Mouse (Mus musculus) adrenal gland, adult 8-10 months (tissue): ENCODE measurements around the gene Prg3. TPM values are rescaled to one million over a fixed set of nuclear protein-coding genes. Genes with fewer than 3 reads are reported as not detected.

Source experiments
- total RNA-seq, 4 experiments: library from RNA; stranded (reverse); gene quantifications; 2 replicates each; pipeline ENCODE4 v1.2.4; 2022

Prg3 gene
- total RNA-seq, 4 experiments from 2014 or later: not detected

Other genes with a start within 250 kb of the Prg3 start
- 1 to 10 TPM; 1.7 to 4.3 (median 2.8) TPM for gene Gm19426, start 244.6 kb upstream of the Prg3 start, total RNA-seq
- 100 to 1,000 TPM in 1 of 4 experiments, 10 to 100 TPM in 3; 80.5 to 116 (median 91.7) TPM for gene Serping1, start 212.8 kb upstream of the Prg3 start, total RNA-seq
- gene Ube2l6, start 189.4 kb upstream of the Prg3 start, total RNA-seq: 10 to 100 TPM; 13.3 to 20.7 (median 15.2) TPM
- gene Smtnl1, start 165.6 kb upstream of the Prg3 start, total RNA-seq: not detected
- 10 to 100 TPM; 28.2 to 43.5 (median 39.5) TPM for gene Timm10, start 161.2 kb upstream of the Prg3 start, total RNA-seq
- gene Slc43a1, start 149.4 kb upstream of the Prg3 start, total RNA-seq: 1 to 10 TPM; 3.0 to 7.5 (median 5.5) TPM
- gene Rtn4rl2, start 101.5 kb upstream of the Prg3 start, total RNA-seq: 1 to 10 TPM; 1.2 to 1.8 (median 1.6) TPM
- 10 to 100 TPM; 63.1 to 81.5 (median 75.7) TPM for gene Slc43a3, start 51.6 kb upstream of the Prg3 start, total RNA-seq
- not detected for gene Prg2, start 7.8 kb upstream of the Prg3 start, total RNA-seq
- gene Ssrp1, start 49.0 kb downstream of the Prg3 start, total RNA-seq: 100 to 1,000 TPM; 130 to 156 (median 142) TPM
- gene P2rx3, start 49.2 kb downstream of the Prg3 start, total RNA-seq: 1 to 10 TPM in 3 of 4 experiments, under 1 TPM in 1; 0.83 to 1.8 (median 1.3) TPM
- 100 to 1,000 TPM; 103 to 135 (median 120) TPM for gene Tnks1bp1, start 59.8 kb downstream of the Prg3 start, total RNA-seq
- 10 to 100 TPM in 1 of 4 experiments, 1 to 10 TPM in 3; 4.3 to 17.6 (median 8.0) TPM for gene Aplnr, start 148.0 kb downstream of the Prg3 start, total RNA-seq
- 10 to 100 TPM; 14.3 to 30.9 (median 24.9) TPM for gene Lrrc55, start 209.0 kb downstream of the Prg3 start, total RNA-seq